Mouse (Mus musculus) spleen, adult 12 weeks (tissue): ENCODE results near the gene Slc12a8.

Source experiments
- DNase-seq: peaks from one replicate; pipeline ENCODE4 v3.0.0; 2022; ENCODE audit warnings: low spot score

Gene Slc12a8

DNA sequence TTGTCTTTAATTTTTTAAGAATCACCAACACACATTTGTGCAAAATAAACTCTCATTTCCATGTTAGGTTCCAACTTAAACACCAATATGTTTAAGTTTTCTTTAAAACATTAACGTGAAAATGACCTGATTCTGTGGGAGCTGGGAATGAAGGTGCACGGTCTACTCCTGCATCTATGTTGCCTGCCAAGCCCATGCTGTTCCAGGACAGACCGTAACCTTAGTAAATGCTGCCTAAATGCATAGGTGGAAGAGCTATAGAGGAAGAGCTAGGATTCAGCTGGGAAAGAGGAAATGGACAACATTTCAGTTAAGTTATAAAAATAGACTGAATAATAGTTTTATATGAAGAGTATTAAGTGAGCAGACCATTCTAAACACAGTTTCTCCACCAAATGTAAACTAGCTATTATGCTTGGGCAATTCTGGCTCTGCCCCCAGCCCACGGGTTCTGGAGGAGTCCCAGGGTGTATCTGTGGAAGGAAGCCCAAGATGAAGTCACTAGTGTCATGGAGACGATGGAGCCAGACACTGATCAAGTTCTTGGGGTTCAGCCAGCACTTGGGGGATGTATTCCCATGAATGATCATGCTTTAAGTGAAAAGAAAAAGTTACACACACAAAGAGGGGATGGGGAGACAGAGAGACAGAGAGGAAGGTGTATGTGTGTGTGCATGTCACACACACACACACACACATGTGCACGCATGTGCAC, 95.1 kb downstream of the Slc12a8 start:
- no peak for DNase-seq

DNA sequence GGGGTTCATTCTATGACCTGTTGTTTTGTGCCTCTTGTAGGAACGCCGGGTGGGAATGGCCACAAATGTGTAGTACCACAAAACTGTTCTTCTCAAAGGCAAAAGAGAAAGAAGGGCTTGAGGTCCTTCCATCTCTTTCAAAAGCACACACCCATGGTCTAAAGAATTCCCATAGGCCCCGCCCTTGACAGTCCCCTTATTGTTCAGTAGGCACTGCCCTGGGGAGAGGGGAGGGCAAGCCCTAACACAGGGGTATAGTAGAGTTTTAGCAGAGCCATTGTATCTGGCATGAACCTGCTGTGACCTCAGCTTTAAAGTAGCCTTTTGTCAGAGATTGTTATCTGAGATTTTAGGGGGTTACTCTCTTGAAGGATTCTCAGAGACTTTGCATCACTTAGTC, 98.9 kb downstream of the Slc12a8 start:
- no peak for DNase-seq

DNA sequence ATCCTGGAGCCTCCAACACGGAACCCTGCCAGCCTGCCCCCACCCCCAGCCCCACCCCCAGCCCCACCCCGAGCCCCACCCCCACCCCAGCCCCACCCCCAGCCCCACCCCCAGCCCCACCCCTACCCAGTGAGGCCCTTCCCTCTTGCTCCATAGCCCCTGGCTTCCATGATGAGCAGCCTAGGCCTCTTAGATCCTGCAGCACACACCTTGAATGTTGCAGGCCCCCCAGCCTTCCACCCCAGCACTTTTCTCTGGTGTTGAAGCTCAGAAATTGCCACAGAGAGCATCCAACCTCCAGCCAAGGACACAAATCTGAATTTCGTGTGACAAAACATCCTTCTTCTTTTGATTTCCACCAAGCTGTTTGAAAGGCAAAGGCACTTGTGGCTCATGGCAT, 104.7 kb downstream of the Slc12a8 start:
- DNase-seq, result no peak

DNA sequence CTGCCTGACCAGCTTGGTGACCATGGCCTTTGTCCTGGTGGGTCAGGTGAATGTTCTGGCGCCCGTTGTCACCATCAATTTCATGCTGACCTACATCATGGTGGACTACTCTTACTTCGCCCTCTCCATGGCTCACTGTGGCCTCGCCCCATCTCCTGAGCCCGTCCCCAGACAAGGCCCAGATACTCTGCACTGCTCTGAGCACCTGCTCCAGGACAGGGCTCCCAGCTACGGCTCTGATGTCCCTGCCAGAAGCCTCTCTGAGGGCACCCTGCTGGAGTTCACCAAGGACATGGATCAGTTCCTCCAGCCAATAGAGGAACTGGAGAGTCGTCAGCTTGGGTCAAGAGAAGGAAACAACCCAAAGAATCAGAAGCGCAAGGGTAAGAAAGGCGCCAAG, 107.5 kb downstream of the Slc12a8 start:
- no peak for DNase-seq

DNA sequence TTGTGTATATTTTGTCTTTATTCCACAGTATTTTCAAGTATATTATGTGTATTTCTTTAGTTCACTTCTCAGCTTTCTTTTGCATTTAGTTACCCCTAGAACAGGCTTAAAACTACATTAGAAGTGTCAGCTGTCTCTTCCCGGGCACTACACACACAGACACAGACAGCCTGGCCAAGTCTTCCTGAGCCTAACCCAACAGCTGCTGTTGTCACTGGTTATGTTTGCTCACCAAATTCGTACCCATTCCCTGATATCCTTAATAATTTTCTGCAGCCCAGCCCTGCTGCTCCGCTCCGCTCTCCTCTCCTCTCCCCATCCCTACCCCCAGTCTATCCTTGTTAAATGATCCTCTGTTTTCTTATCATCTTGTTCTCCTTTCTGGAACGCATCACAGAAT, 112.4 kb downstream of the Slc12a8 start:
- DNase-seq, result no peak

DNA sequence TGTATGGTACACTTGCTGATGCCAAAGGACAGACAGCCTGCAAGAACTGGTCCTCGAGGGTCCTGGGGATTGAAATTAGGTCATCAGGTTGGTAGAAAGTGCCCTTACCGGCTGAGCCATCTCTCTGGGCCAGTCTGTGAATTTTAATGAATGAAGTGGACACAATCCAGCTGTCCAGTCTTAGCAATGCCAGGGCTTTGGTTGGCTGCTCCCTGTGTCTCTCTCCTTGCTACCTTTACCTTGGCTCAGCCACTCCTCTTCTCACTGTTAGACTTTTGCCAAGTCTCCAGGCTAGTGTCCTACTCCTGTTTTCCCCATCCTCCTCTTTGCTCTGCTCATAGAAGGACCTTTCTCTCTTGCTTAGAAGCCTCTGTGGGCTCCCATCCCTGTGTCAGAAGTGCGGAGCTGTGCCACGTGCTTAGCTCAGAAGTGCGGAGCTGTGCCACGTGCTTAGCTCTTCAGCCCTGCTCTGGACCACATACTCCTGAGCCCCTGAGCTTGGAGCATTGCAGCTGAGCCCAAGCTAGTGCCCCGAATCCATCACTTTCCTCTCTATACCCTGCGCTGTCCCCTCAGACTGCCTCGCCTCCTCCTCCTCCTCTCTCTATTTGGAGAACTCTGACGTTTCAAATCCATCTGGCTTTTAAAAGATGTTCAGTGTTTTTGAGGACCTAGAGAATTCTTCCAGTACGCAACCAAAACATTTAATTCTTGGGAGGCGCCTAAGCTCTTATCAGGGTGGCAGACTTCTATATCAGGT, 118.9 kb downstream of the Slc12a8 start:
- no peak for DNase-seq

DNA sequence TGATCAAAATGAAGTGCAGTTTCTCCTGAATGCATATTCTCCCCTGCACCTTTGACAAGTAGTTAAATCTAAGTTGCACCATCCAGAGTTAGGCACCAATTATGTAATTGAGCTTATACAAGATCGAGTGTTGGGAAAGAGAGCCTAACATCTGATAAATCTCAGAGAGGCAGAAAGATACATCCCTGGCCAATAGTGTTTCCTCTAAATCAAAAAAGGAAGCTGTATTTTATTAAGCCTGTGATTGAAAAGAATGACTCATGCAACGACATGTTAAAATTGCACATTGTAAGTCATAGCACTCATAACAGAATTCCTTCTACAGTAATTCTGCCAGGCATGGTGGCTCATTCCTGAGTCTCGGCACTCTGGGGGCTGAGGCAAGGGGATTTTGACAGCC, 124.7 kb downstream of the Slc12a8 start:
- no peak for DNase-seq

DNA sequence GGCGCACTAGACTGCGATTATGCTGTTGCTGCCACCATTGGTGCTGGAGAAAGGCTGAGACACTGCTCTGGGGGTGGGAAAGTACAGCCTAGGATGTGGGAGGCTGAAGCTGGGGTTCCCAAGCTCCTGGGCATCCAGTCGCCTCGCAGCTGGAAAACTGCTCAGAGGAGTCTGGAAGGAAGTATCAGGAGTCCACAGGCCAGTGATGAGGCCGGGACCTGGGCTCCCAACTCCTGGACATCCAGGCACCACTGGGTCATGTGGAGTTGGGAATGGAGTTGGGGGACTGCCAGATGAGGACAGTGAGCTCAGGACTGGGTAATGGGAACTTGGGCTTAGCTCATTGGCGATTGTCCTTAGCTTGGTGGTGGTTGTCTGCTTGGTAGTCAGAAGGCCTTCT, 136.0 kb downstream of the Slc12a8 start:
- DNase-seq, result no peak

DNA sequence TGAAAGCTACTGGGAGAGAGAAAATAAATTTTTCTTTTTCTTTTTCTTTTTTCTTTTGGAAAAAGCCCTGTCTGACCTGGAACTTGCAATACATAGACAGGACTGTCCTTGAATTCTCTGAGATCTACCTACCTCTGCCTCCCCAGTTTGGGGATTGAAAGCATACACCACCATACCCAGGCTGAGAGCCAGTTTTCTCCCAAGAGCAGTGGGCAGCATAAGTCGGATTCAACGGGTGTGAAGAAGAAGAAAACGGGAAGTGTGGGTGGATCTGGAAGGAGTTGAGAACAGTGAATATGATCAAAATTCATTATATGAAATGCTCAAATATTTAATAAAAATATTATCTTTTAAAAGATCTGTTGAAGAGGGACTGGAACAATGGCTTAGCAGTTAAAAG, 138.3 kb downstream of the Slc12a8 start:
- DNase-seq, result no peak

DNA sequence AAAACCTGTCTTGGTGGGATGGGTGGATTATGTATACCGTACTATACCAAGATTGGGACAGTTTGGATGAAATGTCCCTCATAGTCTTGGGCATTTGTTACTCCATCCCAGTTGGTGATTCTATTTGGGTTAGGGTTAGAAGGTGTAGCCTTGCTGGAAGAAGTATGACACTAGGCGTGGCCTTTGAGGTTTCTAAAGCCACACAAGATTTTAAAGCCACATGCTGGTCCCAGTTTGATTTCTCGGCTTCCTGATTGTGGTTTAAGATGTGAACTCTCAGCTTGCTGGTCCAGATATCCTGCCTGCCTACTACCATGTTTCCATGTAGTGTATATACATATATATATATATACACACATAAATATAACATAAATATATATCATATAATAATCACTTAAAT, 140.1 kb downstream of the Slc12a8 start:
- DNase-seq, result no peak

DNA sequence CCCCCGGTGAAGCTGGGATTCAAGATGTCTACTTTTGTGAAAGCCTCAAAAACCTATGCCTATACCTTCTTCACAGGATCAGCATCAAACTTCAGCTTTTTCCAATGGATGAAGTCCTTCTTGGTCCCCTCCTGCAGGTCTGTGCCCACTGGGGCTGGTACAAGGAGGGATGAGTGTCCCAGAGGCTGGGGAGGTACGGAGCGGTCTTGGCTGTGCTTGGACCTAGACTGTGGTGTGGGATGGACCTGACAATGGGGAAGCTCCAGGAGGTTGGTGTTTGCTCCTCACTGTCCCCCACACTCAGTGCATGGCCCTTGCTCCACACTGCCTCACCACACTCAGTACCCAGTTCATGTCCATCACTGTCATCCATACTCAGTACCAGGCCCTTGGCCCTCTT, 141.0 kb downstream of the Slc12a8 start:
- DNase-seq, result no peak

DNA sequence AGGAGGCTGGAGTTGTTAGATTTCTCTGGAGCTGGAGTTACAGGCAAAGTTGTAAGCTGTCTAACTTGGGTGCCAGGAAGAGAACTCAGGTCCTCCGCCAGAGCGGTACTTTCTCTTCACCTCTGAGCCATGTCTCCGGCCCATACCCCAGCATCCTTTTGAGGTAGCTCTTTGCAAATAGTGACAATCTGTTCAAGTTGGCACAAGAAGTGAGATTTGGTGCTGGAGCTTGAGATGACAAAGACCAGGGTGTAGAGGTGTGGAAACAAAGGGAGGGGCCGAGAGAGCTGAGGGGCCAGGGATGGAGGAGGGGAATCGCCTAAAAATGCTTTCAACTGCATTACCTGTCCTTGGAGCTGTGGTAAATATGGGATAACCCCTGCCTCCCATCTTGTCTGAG, 142.4 kb downstream of the Slc12a8 start:
- DNase-seq, result no peak

DNA sequence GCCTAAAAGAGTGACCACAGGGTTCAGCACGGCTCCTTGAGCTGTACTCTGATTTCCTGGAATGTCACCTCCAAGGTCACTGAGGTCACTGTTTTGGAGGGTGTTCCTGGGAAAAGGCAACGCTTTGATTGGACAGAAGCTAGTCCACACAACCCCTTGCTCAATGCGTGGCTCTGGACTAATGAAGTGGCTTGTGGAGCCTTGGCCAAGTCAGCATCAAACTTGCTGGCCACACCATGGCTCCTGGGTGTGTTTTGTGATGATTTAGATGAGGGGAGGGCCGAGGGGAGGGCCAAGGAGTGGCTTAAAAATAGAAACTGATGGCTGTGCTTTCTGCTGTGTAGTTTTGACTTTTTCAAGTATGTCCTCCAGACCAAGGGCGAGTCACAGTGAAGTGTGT, 143.0 kb downstream of the Slc12a8 start:
- no peak for DNase-seq

DNA sequence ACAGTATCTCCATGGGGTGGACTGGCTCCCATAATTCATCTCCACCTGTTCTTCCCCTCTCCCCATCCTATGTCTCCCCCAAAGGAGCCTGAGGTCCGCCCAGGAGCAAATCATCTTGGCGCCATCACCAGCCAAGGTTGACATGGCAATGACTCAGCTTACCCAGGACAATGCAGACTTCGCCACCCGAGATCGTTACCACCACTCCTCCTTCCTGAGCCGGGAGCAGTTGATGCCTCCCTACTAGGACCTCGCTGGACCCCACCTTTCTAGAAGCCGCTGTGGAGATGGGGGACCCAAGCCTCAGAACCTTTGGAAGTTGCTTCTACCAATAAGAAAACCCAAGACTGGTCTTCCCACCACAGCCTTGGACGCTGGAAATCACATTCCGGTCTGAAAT, 145.7 kb downstream of the Slc12a8 start:
- no peak for DNase-seq

DNA sequence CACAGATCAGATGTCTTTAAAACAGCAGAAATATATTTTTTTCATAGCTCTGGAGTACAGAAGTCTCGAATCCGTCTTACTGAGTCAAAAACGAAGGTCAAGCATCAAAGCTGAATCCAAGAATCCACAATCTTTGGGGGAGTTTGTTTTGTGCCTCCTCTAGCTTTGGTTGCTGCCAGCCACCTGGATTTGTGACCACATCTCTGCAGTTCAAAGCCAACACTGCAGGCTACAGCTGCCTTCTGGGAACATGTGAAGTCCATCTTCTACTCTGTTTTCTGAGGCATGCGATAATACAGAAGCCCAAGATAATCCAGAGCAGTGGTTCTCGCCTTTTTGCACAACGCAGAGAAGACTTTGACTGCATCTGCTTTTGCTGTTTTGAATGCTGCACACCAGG, 149.1 kb downstream of the Slc12a8 start:
- no peak for DNase-seq

DNA sequence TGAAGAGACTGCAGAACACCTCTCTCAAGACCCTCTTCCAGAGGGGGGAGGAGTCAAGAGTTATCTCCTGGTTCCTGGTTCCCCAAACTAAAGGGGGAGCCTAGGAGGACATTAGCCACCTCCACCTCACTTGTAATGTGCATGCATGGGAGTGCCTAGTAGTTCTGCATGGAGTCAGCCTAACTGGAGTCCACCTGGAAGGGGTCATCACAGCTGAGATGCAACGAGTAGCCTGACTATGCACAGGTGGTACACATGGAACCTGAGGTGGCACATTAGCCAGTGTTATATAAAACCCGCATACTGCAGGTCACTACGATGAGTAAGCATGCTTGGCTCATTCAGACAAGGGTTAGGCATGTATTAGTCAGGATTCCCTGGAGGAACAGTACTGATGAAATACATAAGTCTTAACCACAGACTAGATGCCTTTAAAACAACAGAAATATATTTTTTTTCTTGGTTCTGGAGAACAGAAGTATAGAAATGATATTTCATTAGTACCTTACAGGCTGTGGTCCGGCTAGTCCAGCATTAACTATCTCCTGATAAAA, 149.9 kb downstream of the Slc12a8 start:
- no peak for DNase-seq

DNA sequence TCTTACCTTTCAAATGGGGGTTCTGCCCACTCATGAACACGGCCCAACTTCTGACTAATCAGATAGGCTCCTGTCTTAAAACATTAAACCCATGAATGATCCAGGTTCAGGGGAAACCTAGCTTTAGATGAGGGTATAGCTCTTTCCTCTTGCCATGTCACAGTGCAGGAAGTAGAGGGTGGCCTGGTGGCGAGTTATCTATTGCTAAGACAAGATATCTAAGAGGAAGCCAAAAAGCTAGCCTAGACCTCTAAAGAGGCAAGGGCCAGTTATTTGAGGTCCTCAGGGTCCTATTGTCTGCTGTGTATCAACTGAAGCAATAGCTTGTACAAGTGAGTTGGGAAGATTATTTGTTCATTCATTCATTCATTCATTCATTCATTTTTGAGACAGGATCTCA, 151.3 kb downstream of the Slc12a8 start:
- no peak for DNase-seq

DNA sequence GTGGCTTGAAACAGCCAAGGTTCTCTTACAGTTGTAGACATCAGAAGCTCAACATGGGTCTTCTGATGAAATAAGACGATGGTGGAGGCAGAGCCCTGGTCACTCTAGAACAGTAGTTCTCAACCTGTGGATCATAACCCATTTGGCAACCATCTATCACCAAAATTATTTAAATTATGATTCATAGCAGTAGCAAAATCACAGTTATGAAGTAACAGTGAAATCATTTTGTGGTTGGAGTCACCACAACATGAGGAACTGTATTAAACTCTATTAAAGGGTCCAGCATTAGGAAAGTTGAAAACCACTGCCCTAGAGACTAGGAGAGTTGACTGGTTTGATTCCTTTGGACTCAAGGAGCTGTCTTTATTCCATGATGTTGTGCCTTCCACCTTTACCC, 151.9 kb downstream of the Slc12a8 start:
- DNase-seq, result no peak

DNA sequence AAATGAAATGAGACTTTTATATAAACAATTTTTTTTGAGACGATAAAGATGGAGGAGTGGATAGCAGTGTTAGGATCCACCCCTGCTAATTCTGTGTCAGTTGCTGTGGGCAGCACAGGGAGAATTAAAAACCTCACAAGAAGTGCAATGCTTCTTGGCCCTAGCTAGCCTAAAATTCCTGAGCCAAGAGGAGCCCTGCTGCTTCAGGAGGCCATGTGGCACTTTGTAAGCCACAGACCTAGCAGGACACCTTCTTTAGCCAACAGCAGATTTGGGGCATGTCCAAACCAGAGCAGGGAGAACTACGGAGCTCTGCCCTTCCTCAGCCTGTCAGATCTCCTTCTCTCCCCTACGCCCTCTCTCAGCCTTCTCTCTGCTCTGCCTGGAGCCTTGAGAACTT, 153.2 kb downstream of the Slc12a8 start:
- DNase-seq, result no peak

DNA sequence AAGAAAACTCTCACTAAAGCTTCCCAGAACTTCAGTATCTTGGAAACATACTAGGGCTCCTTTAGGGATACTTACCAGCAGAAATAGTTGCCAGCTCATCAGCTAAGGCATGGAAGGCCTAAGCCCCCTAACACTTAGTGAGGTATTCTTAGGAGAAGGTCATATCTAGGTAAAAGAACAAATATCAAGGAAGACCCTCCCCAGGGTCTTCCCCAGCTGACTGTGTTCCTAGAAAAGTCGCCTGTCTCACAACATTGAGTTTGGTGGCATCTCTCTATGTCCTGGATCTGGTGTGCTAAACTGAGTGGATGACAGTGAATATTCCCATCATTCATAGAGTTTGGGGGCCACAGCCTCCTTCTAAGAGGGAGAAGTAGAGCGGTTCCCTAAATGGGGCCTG, 153.8 kb downstream of the Slc12a8 start:
- no peak for DNase-seq

DNA sequence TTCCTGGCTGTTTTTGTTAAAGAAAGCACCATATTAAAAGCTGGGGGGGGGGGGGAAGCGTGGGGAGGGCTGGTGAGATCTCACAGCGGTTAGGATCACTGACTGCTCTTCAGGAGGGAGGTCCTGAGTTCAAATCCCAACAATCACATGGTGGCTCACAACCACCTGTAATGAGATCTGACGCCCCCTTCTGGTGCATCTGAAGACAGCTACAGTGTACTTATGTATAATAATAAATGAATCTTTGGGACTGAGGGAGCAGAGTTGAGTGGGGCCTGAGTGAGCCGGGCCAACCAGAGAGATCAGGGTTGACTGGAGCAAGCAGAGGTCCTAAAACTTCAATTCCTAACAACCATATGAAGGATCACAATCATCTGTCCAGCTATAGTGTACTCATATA, 155.1 kb downstream of the Slc12a8 start:
- no peak for DNase-seq

DNA sequence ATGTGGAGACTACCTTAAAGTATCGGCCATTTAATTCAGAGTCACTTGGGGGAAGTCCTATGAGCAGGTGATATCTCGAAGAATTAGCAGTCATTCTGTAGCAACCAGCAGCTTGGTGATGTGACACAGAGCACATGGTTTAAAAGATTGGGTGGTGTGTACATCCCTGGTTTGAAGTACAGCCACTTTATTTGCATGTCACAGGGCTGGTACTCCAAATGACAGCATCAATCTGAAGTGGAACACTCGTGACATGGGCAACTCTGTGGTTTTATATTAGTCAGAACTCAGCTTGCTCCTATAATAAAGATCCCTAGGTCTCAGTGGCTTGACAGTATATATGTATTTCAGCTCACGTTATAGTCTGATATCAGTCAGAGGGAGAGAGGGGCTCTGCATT, 155.5 kb downstream of the Slc12a8 start:
- no peak for DNase-seq

DNA sequence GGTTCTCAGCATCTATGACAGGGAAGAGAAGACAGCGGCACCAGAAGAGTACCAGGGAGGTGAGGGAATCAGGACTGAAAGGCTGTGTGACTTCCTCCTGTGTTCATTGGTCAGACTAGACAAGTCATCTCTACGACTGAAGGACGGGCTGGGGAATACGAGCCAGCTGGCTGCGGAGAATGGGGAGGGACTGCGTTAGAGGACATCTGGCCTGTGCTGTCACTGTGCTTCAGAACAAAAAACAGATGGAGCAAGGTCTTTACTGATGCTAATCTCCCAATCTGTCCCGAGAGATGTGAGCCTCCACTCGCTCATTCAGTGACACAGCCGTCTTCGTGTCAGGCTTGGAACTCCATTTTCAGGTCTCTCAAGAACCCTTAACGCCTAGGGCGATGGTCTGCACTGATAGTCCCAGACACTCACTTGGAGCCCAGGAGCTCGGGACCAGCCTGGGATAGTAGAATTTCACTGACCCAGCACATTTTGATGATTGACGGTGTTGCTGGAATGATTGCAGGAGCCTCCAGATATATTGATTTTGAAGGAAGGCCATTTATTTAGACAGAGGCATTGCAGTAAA, 156.5 kb downstream of the Slc12a8 start:
- DNase-seq, result no peak
